Mouse (Mus musculus) liver, embryonic 14.5 days (tissue): ENCODE results near the gene Chka. TPM values are rescaled to one million over a fixed set of nuclear protein-coding genes. Genes with fewer than 3 reads are reported as not detected.

Source experiments
- ATAC-seq: fragments of 200-750 bp; cut with Nextera tagmentation; 2 replicates; pipeline ENCODE4 v1.8.0; 2017; ENCODE audit warnings: moderate number of reproducible peaks, mild to moderate bottlenecking, moderate library complexity; ENCODE audit not compliant: insufficient read depth
- DNase-seq, 3 experiments: peaks; one replicate each; pipeline ENCODE4 v3.0.0-alpha.2; 2012 to 2013; ENCODE audit warnings: low read depth in 3 of 3, low spot score in 3 of 3
- H3K27ac ChIP-seq: fragments of 300-500 bp; sonication (generic); 2 replicates; pipeline ENCODE4 v1.5.1; 2014; ENCODE audit warnings: moderate library complexity, mild to moderate bottlenecking, control low read depth, inconsistent platforms
- H3K27me3 ChIP-seq: fragments of 300-500 bp; sonication (generic); 2 replicates; pipeline ENCODE4 v1.6.1; 2014; ENCODE audit warnings: mild to moderate bottlenecking, low read length, moderate library complexity; ENCODE audit not compliant: control insufficient read depth, insufficient read depth
- H3K36me3 ChIP-seq: fragments of 300-500 bp; sonication (generic); replicated peaks from 2 replicates; pipeline ENCODE4 v1.6.1; 2014; ENCODE audit warnings: low read depth; ENCODE audit not compliant: control insufficient read depth, insufficient read depth
- H3K4me1 ChIP-seq, 2 experiments: fragments of 200-500 bp in 1 of 2; fragments of 300-500 bp in 1 of 2; sonication (generic) in 1 of 2; replicated peaks; 2 replicates each; pipeline ENCODE4 v1.6.1; 2012 to 2014; ENCODE audit warnings: antibody characterized with exemption in 1 of 2, inconsistent platforms in 1 of 2, low read length in 1 of 2; ENCODE audit not compliant: control insufficient read depth in 2 of 2, insufficient read depth in 2 of 2
- H3K4me2 ChIP-seq: fragments of 300-500 bp; sonication (generic); 2 replicates; pipeline ENCODE4 v1.6.1; 2014; ENCODE audit warnings: low read depth, mild to moderate bottlenecking, control low read depth, moderate library complexity
- H3K4me3 ChIP-seq, 2 experiments: fragments of 200-500 bp in 1 of 2; fragments of 300-500 bp in 1 of 2; sonication (generic) in 1 of 2; 2 replicates each; pipeline ENCODE4 v1.5.1; 2012 to 2014; ENCODE audit warnings: low read depth in 2 of 2, low read length in 2 of 2, mild to moderate bottlenecking in 2 of 2, control low read depth in 1 of 2, inconsistent platforms in 1 of 2, moderate library complexity in 1 of 2; ENCODE audit not compliant: insufficient read depth in 1 of 2
- H3K9ac ChIP-seq: fragments of 300-500 bp; sonication (generic); replicated peaks from 2 replicates; pipeline ENCODE4 v1.6.1; 2014; ENCODE audit warnings: mild to moderate bottlenecking, control low read depth, moderate library complexity
- H3K9me3 ChIP-seq: fragments of 300-500 bp; sonication (generic); 2 replicates; pipeline ENCODE4 v1.6.1; 2016; ENCODE audit warnings: low read length, mixed read lengths; ENCODE audit not compliant: control insufficient read depth
- CTCF ChIP-seq: IDR thresholded peaks from 2 replicates; pipeline ENCODE4 v1.5.1; 2016; ENCODE audit warnings: antibody characterized with exemption, low read depth, control low read depth
- EP300 ChIP-seq: IDR thresholded peaks from 2 replicates; pipeline ENCODE4 v1.6.1; 2016; ENCODE audit warnings: antibody characterized with exemption, low read depth
- WGBS: fragments of 180-500 bp; shearing (Covaris S2); extraction: QIAGEN DNeasy Blood & Tissue Kit; methylation state at CpG from one replicate; pipeline ENCODE4 v1.1.7; 2014; ENCODE audit not compliant: insufficient replicate concordance; 5-methylcytosine and 5-hydroxymethylcytosine counted together
- polyA plus RNA-seq, 2 experiments: library from polyadenylated mRNA; depleted of rRNA in 1 of 2; stranded (reverse) in 1 of 2; unstranded in 1 of 2; fragments of >200 nt; fragmentation: Nextera tagmentation in 1 of 2; extraction: Ambion mirVana in 1 of 2; gene quantifications; 2 replicates each; pipeline versions ENCODE4 v1.2.1 to v1.2.3; 2012 to 2014

The Chka gene
- polyA plus RNA-seq, 2 experiments: 10.3 to 17.0 TPM

GRCm38 (mm10) chr19:3853891-3854290 lies 2.3 kb downstream of the Chka start:
- Histone ChIP-seq H3K9ac (no peak overlapping the region), H3K4me1 (peaks cover 5 to 17% of the 10 kb centered on the region in 2 experiments), H3K36me3 (no peaks in the 10 kb centered on the region), H3K4me2 (peak overlapping the region; percentile 100), H3K27me3 (no peaks in the 10 kb centered on the region), H3K9me3 (no peaks in the 10 kb centered on the region), H3K4me3 (no peak overlapping the region), H3K27ac (no peak overlapping the region)
- WGBS: 86% methylated on average over 1 of the region's 1 CpGs
- TF ChIP-seq CTCF (no peak), EP300 (no peak)
- DNase-seq: no peak
- ATAC-seq: no peak

DNA sequence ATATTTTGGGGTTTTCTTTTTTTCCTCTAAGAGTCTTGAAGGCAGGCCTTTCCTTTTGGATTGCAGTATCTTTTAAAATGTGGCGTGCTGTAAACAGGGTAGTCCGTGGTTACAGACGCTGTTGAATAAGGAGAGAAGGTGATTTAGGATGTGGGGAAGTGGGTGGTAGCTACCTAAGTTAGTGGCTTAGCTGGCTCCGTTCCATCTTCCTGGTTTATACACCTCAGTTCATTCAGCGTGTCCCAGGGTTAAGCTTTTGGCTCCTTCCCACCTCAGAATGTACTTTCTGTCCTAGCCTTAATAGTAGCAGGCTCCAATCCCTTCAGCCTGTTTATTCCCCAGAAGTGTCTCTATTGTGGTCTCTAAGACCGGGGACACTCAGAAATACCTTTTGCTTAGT lies 3.5 kb downstream of the Chka start:
- DNase-seq: no peak
- ATAC-seq: no peak
- TF ChIP-seq EP300: no peak
- no peak for TF ChIP-seq CTCF
- H3K27ac ChIP-seq: no peak overlapping the region
- H3K4me2 ChIP-seq: peak overlapping the region; percentile 26
- no peak overlapping the region for H3K9ac ChIP-seq
- WGBS: 51% methylated on average over 6 of the region's 6 CpGs
- H3K4me3 ChIP-seq: no peak overlapping the region
- peaks cover 5 to 17% of the 10 kb centered on the region in 2 experiments for H3K4me1 ChIP-seq
- no peaks in the 10 kb centered on the region for H3K36me3 ChIP-seq
- H3K9me3 ChIP-seq: no peaks in the 10 kb centered on the region
- H3K27me3 ChIP-seq: no peaks in the 10 kb centered on the region

DNA sequence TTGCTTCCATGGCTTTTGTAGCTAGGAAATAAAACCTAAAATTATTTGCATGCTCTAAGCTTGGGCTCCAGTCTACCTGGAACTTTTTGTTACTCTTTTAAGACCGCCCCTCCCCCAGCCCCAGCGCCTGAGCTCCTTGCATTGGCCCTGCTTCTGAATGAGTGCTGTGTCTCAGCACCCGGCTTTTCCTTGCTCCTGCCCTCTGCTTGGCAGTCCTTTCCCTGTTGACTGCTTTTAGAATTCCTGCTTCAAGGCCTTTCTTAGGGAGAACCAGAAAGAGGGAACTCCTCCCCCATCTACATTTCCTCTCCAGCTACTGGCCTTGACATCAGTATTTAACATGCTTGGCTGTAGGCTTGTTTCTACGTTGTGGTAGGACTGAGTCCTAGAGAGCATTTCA lies 4.0 kb downstream of the Chka start:
- 47% methylated on average over 4 of the region's 4 CpGs for WGBS
- peak overlapping the region; percentile 26 for H3K4me2 ChIP-seq

DNA sequence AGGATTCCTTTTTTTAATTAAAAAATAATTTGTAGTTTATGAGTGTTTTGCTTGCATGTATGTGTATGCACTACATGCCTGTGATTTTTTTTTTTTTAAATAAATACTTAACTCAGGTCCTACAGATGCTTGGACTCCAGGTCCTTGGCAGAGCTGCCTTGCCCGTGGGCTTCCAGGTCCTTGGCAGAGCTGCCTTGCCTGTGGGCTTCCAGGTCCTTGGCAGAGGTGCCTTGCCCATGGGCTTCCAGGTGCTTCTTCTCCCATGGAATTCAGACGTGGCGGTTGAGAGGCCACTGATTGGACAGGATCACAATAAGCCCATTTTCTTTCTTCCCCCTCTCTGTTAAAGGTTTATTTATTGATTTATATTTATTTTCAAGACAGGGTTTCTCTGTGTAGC lies 5.6 kb downstream of the Chka start:
- H3K4me2 ChIP-seq: no peak overlapping the region
- H3K4me3 ChIP-seq: no peak overlapping the region
- no peaks in the 10 kb centered on the region for H3K36me3 ChIP-seq
- no peak overlapping the region for H3K27ac ChIP-seq
- DNase-seq: no peak
- H3K4me1 ChIP-seq: peaks cover 0 to 6% of the 10 kb centered on the region in 2 experiments; a peak in 3 of 4 replicates
- no peak for TF ChIP-seq EP300
- TF ChIP-seq CTCF: no peak
- H3K27me3 ChIP-seq: no peaks in the 10 kb centered on the region
- H3K9me3 ChIP-seq: no peaks in the 10 kb centered on the region
- H3K9ac ChIP-seq: no peak overlapping the region
- no peak for ATAC-seq
- 70% methylated on average over 3 of the region's 3 CpGs for WGBS

More for the DNA sequence above, 4.0 kb downstream of the Chka start:
- Histone ChIP-seq H3K4me3 (no peak overlapping the region), H3K9me3 (no peaks in the 10 kb centered on the region), H3K27me3 (no peaks in the 10 kb centered on the region), H3K4me1 (peaks cover 5 to 14% of the 10 kb centered on the region in 2 experiments), H3K9ac (no peak overlapping the region), H3K27ac (no peak overlapping the region), H3K36me3 (no peaks in the 10 kb centered on the region)
- ATAC-seq (no peak), DNase-seq (no peak)
- TF ChIP-seq EP300 (no peak), CTCF (no peak)

DNA sequence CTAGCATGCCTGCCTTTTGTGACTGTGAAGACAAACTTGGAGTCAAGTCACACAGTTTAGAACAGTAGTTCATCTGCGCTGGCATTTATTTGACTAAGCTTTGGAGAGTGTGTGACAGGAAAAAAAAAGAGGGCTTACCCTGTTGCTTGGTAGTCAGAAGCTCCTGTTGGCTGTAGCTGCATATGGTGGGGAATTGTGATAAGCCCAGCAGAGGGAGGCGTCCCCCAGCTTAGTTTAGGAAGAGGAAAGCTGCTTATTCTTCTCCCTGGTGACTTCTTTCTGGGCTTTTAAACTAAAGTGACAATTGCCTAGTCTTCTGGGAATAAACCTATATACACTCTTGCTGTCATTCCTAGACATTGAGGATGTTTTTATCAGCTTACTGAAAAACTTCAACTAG lies 11.1 kb downstream of the Chka start:
- WGBS: 26% methylated on average over 2 of the region's 2 CpGs
- ATAC-seq: no peak
- Histone ChIP-seq H3K9me3 (no peaks in the 10 kb centered on the region), H3K36me3 (no peaks in the 10 kb centered on the region), H3K9ac (no peak overlapping the region), H3K4me3 (no peak overlapping the region), H3K4me2 (no peak overlapping the region), H3K27ac (no peak overlapping the region), H3K4me1 (peaks cover 4% of the 10 kb centered on the region in 2 experiments; a peak in 2 of 4 replicates), H3K27me3 (no peaks in the 10 kb centered on the region)
- TF ChIP-seq CTCF (0 out of 2 replicates have a peak, but pooled peaks have one; percentile 8), EP300 (no peak)
- DNase-seq: no peak
